Mouse (Mus musculus) lung, adult 18-20 months (tissue): ENCODE results near the gene Pank4.

Source experiments
- DNase-seq, 2 experiments: peaks; one replicate each; pipeline ENCODE4 v3.0.0; 2022; ENCODE audit warnings: mixed read lengths in 2 of 2

The Pank4 gene

GRCm38 (mm10) chr4:154972546-154972945 lies 8.6 kb downstream of the Pank4 start:
- no peak for DNase-seq

- no peak for DNase-seq
Measured at GRCm38 (mm10) chr4:154974163-154974611, 10.3 kb downstream of the Pank4 start.

GRCm38 (mm10) chr4:154980110-154980509 lies 16.2 kb downstream of the Pank4 start:
- no peak for DNase-seq

GRCm38 (mm10) chr4:154981076-154981475 lies 17.2 kb downstream of the Pank4 start:
- DNase-seq = peak; percentile 50 to 71

GRCm38 (mm10) chr4:154981530-154981929 lies 17.6 kb downstream of the Pank4 start:
- peak; percentile 39 to 42 for DNase-seq

- DNase-seq = no peak
Measured at GRCm38 (mm10) chr4:154982247-154983120, 18.6 kb downstream of the Pank4 start.

GRCm38 (mm10) chr4:154983767-154984166 lies 19.8 kb downstream of the Pank4 start:
- no peak for DNase-seq

- DNase-seq = no peak
Measured at GRCm38 (mm10) chr4:154985151-154985777, 21.3 kb downstream of the Pank4 start.

GRCm38 (mm10) chr4:154986096-154986495 lies 22.2 kb downstream of the Pank4 start:
- peak; percentile 33 to 49 for DNase-seq

- DNase-seq = no peak
Measured at GRCm38 (mm10) chr4:154986750-154987149, 22.8 kb downstream of the Pank4 start.

- no peak for DNase-seq
Measured at GRCm38 (mm10) chr4:154994876-154995275, 31.0 kb downstream of the Pank4 start.

GRCm38 (mm10) chr4:154996572-154997154 lies 32.7 kb downstream of the Pank4 start:
- DNase-seq = no peak

- DNase-seq = no peak
Measured at GRCm38 (mm10) chr4:154999379-154999778, 35.5 kb downstream of the Pank4 start.

- no peak for DNase-seq
Measured at GRCm38 (mm10) chr4:155005278-155005677, 41.4 kb downstream of the Pank4 start.

GRCm38 (mm10) chr4:155006296-155006695 lies 42.4 kb downstream of the Pank4 start:
- no peak for DNase-seq

GRCm38 (mm10) chr4:155007641-155008040 lies 43.7 kb downstream of the Pank4 start:
- DNase-seq = no peak

- no peak for DNase-seq
Measured at GRCm38 (mm10) chr4:155008075-155008474, 44.2 kb downstream of the Pank4 start.

GRCm38 (mm10) chr4:155009216-155009615 lies 45.3 kb downstream of the Pank4 start:
- no peak for DNase-seq

GRCm38 (mm10) chr4:155010870-155011269 lies 46.9 kb downstream of the Pank4 start:
- no peak for DNase-seq

GRCm38 (mm10) chr4:155011312-155012025 lies 47.5 kb downstream of the Pank4 start:
- DNase-seq = no peak

- no peak for DNase-seq
Measured at GRCm38 (mm10) chr4:155012115-155012514, 48.2 kb downstream of the Pank4 start.

- DNase-seq = peak; percentile 26 to 46
Measured at GRCm38 (mm10) chr4:155012788-155013187, 48.9 kb downstream of the Pank4 start.

GRCm38 (mm10) chr4:155014244-155014643 lies 50.3 kb downstream of the Pank4 start:
- DNase-seq = no peak
